Comparison of ENCODE assay signal across 15 mouse cellular contexts in the genomic region with DNA sequence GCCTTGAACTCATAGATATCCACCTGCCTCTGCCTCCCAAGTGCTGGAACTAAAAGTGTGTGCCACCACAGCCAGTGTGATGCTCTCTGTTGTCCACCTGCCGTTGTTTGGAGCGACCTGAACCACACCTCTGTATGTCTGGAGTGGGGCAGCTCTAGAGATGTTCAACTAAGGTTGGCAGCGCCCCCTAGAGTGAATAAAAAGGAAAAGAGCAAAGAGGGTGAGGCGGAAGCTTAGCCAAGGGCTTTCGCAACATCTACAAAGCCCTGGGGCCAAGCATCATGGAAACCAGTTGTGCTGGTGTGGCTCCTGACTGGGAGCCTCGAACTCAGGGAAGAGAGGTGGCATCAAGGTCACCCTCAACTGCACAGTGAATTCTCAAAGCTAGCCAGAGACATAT. TPM values are rescaled to one million over a fixed set of nuclear protein-coding genes. Genes with fewer than 3 reads are reported as not detected.
DNase-seq lines count a peak whose midpoint lies in the region; ATAC-seq and TF ChIP-seq lines count a peak whose summit lies in the region.
"Had no signal": no experiment of that assay in that cellular context is flagged by ENCODE, and none has a peak within 500 bp of the region (broad histone marks: within the 10 kb centered on the region; RNA-seq: fewer than 3 reads in every experiment).

No protein-coding gene starts in this region.

- no peak for DNase-seq in lung, embryonic 14.5 days
- no peak for DNase-seq in lung, adult 18-20 months
- peak; percentile 88 for DNase-seq in ES-CJ7 (ENCODE audit: low read depth, low spot score)
- DNase-seq in thymus, adult 2 months: no peak
- no peak for DNase-seq in hindbrain, postnatal 0 days (ENCODE audit: low spot score)
- DNase-seq in spleen, postnatal 14 days (ENCODE audit: low spot score in 2 of 2): no peak
- DNase-seq: cerebellum, postnatal 36 days; forebrain, postnatal 0 days; gastrocnemius, postnatal 25 days; kidney, postnatal 36 days; spleen, adult 18-20 months had no signal

- 56% methylated on average over 6 of the region's 6 CpGs for WGBS in lung, embryonic 14.5 days
- 68% methylated on average over 6 of the region's 6 CpGs for WGBS in thymus, adult 2 months
- WGBS in hindbrain, postnatal 0 days: 73% methylated on average over 6 of the region's 6 CpGs

- H3K79me2 ChIP-seq in myocyte (ENCODE audit: control insufficient read depth, insufficient read depth): no peaks in the 10 kb centered on the region

- H3K4me3 ChIP-seq in lung, embryonic 14.5 days (ENCODE audit: low read depth, low read length): no peak overlapping the region
- H3K4me3 ChIP-seq in myocyte: no peak overlapping the region
- H3K4me3 ChIP-seq in thymus, adult 2 months (ENCODE audit: control insufficient read depth, insufficient read depth, low read length): no peak overlapping the region
- H3K4me3 ChIP-seq in hindbrain, postnatal 0 days (ENCODE audit: low read length): no peak overlapping the region
- H3K4me3 ChIP-seq: heart, embryonic 15.5 days; hindbrain, embryonic 15.5 days had no signal

- no peaks in the 10 kb centered on the region for H3K9me3 ChIP-seq in lung, embryonic 14.5 days (ENCODE audit: low read depth, low read length)
- no peaks in the 10 kb centered on the region for H3K9me3 ChIP-seq in hindbrain, postnatal 0 days (ENCODE audit: low read length)
- H3K9me3 ChIP-seq: heart, embryonic 15.5 days; hindbrain, embryonic 15.5 days had no signal

- TF ChIP-seq POLR2A in myocyte (IDR thresholded peaks at IDR 0.05; ENCODE audit: insufficient read length, low read depth): no peak
- no peak for TF ChIP-seq POLR2A in thymus, adult 2 months (IDR thresholded peaks at IDR 0.05; ENCODE audit: control insufficient read depth, extremely low read depth, insufficient read depth, low read length, poor library complexity)

- H3K4me2 ChIP-seq in lung, embryonic 14.5 days: no peak overlapping the region
- H3K4me2 ChIP-seq in myocyte (ENCODE audit: low read depth): no peak overlapping the region
- H3K4me2 ChIP-seq in hindbrain, postnatal 0 days (ENCODE audit: low read depth, low read length): no peak overlapping the region
- H3K4me2 ChIP-seq: heart, embryonic 15.5 days; hindbrain, embryonic 15.5 days had no signal

- no peak for ATAC-seq in lung, embryonic 14.5 days (ENCODE audit: insufficient read depth)
- peak; percentile 34 for ATAC-seq in common myeloid progenitor, adult 5-6 weeks (replicated peaks; ENCODE audit: low read depth, poor library complexity, severe bottlenecking)
- no peak for ATAC-seq in hindbrain, postnatal 0 days
- ATAC-seq: forebrain, postnatal 0 days had no signal

- H3K9ac ChIP-seq in lung, embryonic 14.5 days: no peak overlapping the region
- no peak overlapping the region for H3K9ac ChIP-seq in hindbrain, postnatal 0 days (replicated peaks; ENCODE audit: low read length)
- H3K9ac ChIP-seq: forebrain, postnatal 0 days; heart, embryonic 15.5 days; hindbrain, embryonic 15.5 days had no signal

- 0 out of 2 replicates have a peak, but pooled peaks have one; percentile 15 for TF ChIP-seq CTCF in lung, embryonic 14.5 days (IDR thresholded peaks at IDR 0.05; ENCODE audit: low read depth)
- no peak for TF ChIP-seq CTCF in thymus, adult 2 months (IDR thresholded peaks at IDR 0.05; ENCODE audit: borderline replicate concordance, control insufficient read depth, extremely low read depth, insufficient read depth, low read length, poor library complexity)
- TF ChIP-seq CTCF in hindbrain, postnatal 0 days (IDR thresholded peaks at IDR 0.05; ENCODE audit: low read depth): no peak

- no peaks in the 10 kb centered on the region for H3K36me3 ChIP-seq in lung, embryonic 14.5 days (ENCODE audit: insufficient read depth)
- peaks cover 7% of the 10 kb centered on the region for H3K36me3 ChIP-seq in myocyte (ENCODE audit: control insufficient read depth, insufficient read depth)
- H3K36me3 ChIP-seq in thymus, adult 2 months (ENCODE audit: control insufficient read depth, insufficient read depth, low read length): no peaks in the 10 kb centered on the region
- H3K36me3 ChIP-seq in hindbrain, postnatal 0 days (ENCODE audit: insufficient read depth, low read length): no peaks in the 10 kb centered on the region
- H3K36me3 ChIP-seq: heart, embryonic 15.5 days; hindbrain, embryonic 15.5 days had no signal

- no peak overlapping the region for H3K27ac ChIP-seq in lung, embryonic 14.5 days (ENCODE audit: low read depth)
- H3K27ac ChIP-seq in thymus, adult 2 months (ENCODE audit: control insufficient read depth, insufficient read depth, low read length): no peak overlapping the region
- H3K27ac ChIP-seq in hindbrain, postnatal 0 days: no peak overlapping the region
- H3K27ac ChIP-seq: heart, embryonic 15.5 days; hindbrain, embryonic 15.5 days had no signal

- H3ac ChIP-seq in myocyte (ENCODE audit: control insufficient read depth, insufficient read length): no peak overlapping the region

- no peaks in the 10 kb centered on the region for H3K27me3 ChIP-seq in lung, embryonic 14.5 days (ENCODE audit: insufficient read depth, low read length)
- H3K27me3 ChIP-seq in myocyte (ENCODE audit: control insufficient read depth, insufficient read depth, insufficient read length): no peaks in the 10 kb centered on the region
- no peaks in the 10 kb centered on the region for H3K27me3 ChIP-seq in thymus, adult 2 months (ENCODE audit: control insufficient read depth, insufficient read depth, low read length)
- H3K27me3 ChIP-seq in hindbrain, postnatal 0 days (ENCODE audit: insufficient read depth, low read length): no peaks in the 10 kb centered on the region
- H3K27me3 ChIP-seq: heart, embryonic 15.5 days; hindbrain, embryonic 15.5 days had no signal

- H3K4me1 ChIP-seq in lung, embryonic 14.5 days (ENCODE audit: insufficient read depth): 0 out of 2 replicates have a peak, but pooled peaks cover 3% of the 10 kb centered on the region
- peaks cover 1% of the 10 kb centered on the region; the same call in 1 of the 2 replicates for H3K4me1 ChIP-seq in thymus, adult 2 months (replicated peaks; ENCODE audit: control insufficient read depth, insufficient read depth, low read length)
- H3K4me1 ChIP-seq in hindbrain, postnatal 0 days (ENCODE audit: insufficient read depth, low read length): no peaks in the 10 kb centered on the region
- H3K4me1 ChIP-seq: hindbrain, embryonic 15.5 days had no signal

TF ChIP-seq in myocyte, 11 proteins besides CTCF, POLR2A, EP300 and RAD21:
- TF ChIP-seq CEBPB (IDR thresholded peaks at IDR 0.05; ENCODE audit: insufficient read depth, poor library complexity, severe bottlenecking) (0 out of 2 replicates have a peak, but pooled peaks have one; percentile 11), USF1 (IDR thresholded peaks at IDR 0.05; ENCODE audit: low read depth) (no peak)
TF ChIP-seq in myocyte: peak in this region for 1.

RNA-seq across cellular contexts. Expression of a gene that starts 15.4 kb away (rescaled TPM):
- polyA plus RNA-seq in lung, embryonic 14.5 days (2014; fragmentation: Nextera tagmentation; extraction: Ambion mirVana): 2.8 TPM in 2 replicates
- 2.5 and 4.7 TPM in 2 replicates for total RNA-seq in common myeloid progenitor, adult 5-6 weeks (2017)
- polyA plus RNA-seq in myocyte (2012; fragmentation: generic; extraction: Trizol): 0.35 TPM
- 99.3 and 109 TPM in 2 replicates for polyA plus RNA-seq in thymus, adult 2 months (2012; rRNA removed)
- total RNA-seq in hindbrain, postnatal 0 days (2014; rRNA removed): 39.4 and 45.2 TPM in 2 replicates
- polyA plus RNA-seq in hindbrain, postnatal 0 days (2015; fragmentation: Nextera tagmentation; extraction: Ambion mirVana): 25.4 and 26.5 TPM in 2 replicates

RNA-seq across cellular contexts. Expression of a gene that starts 33.4 kb away (rescaled TPM):
- polyA plus RNA-seq in lung, embryonic 14.5 days (2014; fragmentation: Nextera tagmentation; extraction: Ambion mirVana): 70.0 TPM in 2 replicates
- 19.3 and 25.6 TPM in 2 replicates for total RNA-seq in common myeloid progenitor, adult 5-6 weeks (2017)
- polyA plus RNA-seq in myocyte (2012; fragmentation: generic; extraction: Trizol): 954 TPM
- 59.3 and 61.1 TPM in 2 replicates for polyA plus RNA-seq in thymus, adult 2 months (2012; rRNA removed)
- total RNA-seq in hindbrain, postnatal 0 days (2014; rRNA removed): 59.7 and 60.8 TPM in 2 replicates
- 59.1 and 61.1 TPM in 2 replicates for polyA plus RNA-seq in hindbrain, postnatal 0 days (2015; fragmentation: Nextera tagmentation; extraction: Ambion mirVana)

RNA-seq across cellular contexts. Expression of a gene that starts 51.5 kb away (rescaled TPM):
- 16.6 and 18.3 TPM in 2 replicates for polyA plus RNA-seq in lung, embryonic 14.5 days (2014; fragmentation: Nextera tagmentation; extraction: Ambion mirVana)
- 16.8 and 17.1 TPM in 2 replicates for total RNA-seq in common myeloid progenitor, adult 5-6 weeks (2017)
- polyA plus RNA-seq in myocyte (2012; fragmentation: generic; extraction: Trizol): 19.3 TPM
- polyA plus RNA-seq in thymus, adult 2 months (2012; rRNA removed): 30.8 and 32.5 TPM in 2 replicates
- total RNA-seq in hindbrain, postnatal 0 days (2014; rRNA removed): 68.3 and 68.6 TPM in 2 replicates
- polyA plus RNA-seq in hindbrain, postnatal 0 days (2015; fragmentation: Nextera tagmentation; extraction: Ambion mirVana): 31.9 and 34.1 TPM in 2 replicates

RNA-seq across cellular contexts. Expression of a gene that starts 55.8 kb away (rescaled TPM):
- polyA plus RNA-seq in lung, embryonic 14.5 days (2014; fragmentation: Nextera tagmentation; extraction: Ambion mirVana): 25.0 and 25.4 TPM in 2 replicates
- total RNA-seq in common myeloid progenitor, adult 5-6 weeks (2017): 7.2 and 9.6 TPM in 2 replicates
- 8.1 TPM for polyA plus RNA-seq in myocyte (2012; fragmentation: generic; extraction: Trizol)
- 22.0 and 24.2 TPM in 2 replicates for polyA plus RNA-seq in thymus, adult 2 months (2012; rRNA removed)
- total RNA-seq in hindbrain, postnatal 0 days (2014; rRNA removed): 52.3 and 54.5 TPM in 2 replicates
- 13.9 and 15.3 TPM in 2 replicates for polyA plus RNA-seq in hindbrain, postnatal 0 days (2015; fragmentation: Nextera tagmentation; extraction: Ambion mirVana)

Comparison
In these comparisons a context has a peak if more than half of its experiments do, and no peak if none do; other contexts are left out.
1. RNA of a gene that starts 33.4 kb away (polyA plus RNA-seq): 954 TPM in myocyte (single experiment); 70.0 TPM in lung, embryonic 14.5 days, 59.1 to 61.1 TPM in hindbrain, postnatal 0 days and 59.3 to 61.1 TPM in thymus, adult 2 months; every median in the first group is over 10 times any median in the second.